Mouse (Mus musculus) forebrain, embryonic 13.5 days (tissue): ENCODE results near the gene Nebl. TPM values are rescaled to one million over a fixed set of nuclear protein-coding genes. Genes with fewer than 3 reads are reported as not detected.

Source experiments
- ATAC-seq: fragments of 200-750 bp; cut with Nextera tagmentation; 2 replicates; pipeline ENCODE4 v1.8.0; 2017
- H3K27ac ChIP-seq: fragments of 300-500 bp; sonication (generic); 2 replicates; pipeline ENCODE4 v1.5.1; 2015; ENCODE audit warnings: inconsistent platforms, mild to moderate bottlenecking, moderate library complexity
- H3K27me3 ChIP-seq: fragments of 300-500 bp; sonication (generic); 2 replicates; pipeline ENCODE4 v1.6.1; 2015; ENCODE audit warnings: mild to moderate bottlenecking, inconsistent platforms
- H3K36me3 ChIP-seq: fragments of 300-500 bp; sonication (generic); 2 replicates; pipeline ENCODE4 v1.6.1; 2015; ENCODE audit warnings: mild to moderate bottlenecking, inconsistent platforms; ENCODE audit not compliant: poor library complexity, severe bottlenecking
- H3K4me1 ChIP-seq: fragments of 300-500 bp; sonication (generic); 2 replicates; pipeline ENCODE4 v1.6.1; 2015; ENCODE audit warnings: inconsistent platforms
- H3K4me2 ChIP-seq: fragments of 300-500 bp; sonication (generic); 2 replicates; pipeline ENCODE4 v1.6.1; 2015; ENCODE audit warnings: inconsistent platforms, mild to moderate bottlenecking, moderate library complexity
- H3K4me3 ChIP-seq: fragments of 300-500 bp; sonication (generic); 2 replicates; pipeline ENCODE4 v1.5.1; 2015; ENCODE audit warnings: mild to moderate bottlenecking, inconsistent platforms
- H3K9ac ChIP-seq: fragments of 300-500 bp; sonication (generic); 2 replicates; pipeline ENCODE4 v1.6.1; 2015; ENCODE audit warnings: mild to moderate bottlenecking, inconsistent platforms
- H3K9me3 ChIP-seq: fragments of 300-500 bp; sonication (generic); replicated peaks from 2 replicates; pipeline ENCODE4 v1.6.1; 2016; ENCODE audit warnings: inconsistent platforms
- WGBS: fragments of 180-500 bp; shearing (Covaris S2); methylation state at CpG from one replicate; pipeline ENCODE4 v1.1.7; 2015; 5-methylcytosine and 5-hydroxymethylcytosine counted together
- polyA plus RNA-seq: library from polyadenylated mRNA; unstranded; fragments of >200 nt; fragmentation: Nextera tagmentation; extraction: Ambion mirVana; gene quantifications from 2 replicates; pipeline ENCODE4 v1.2.1, GENCODE M21; 2015

The Nebl gene
- polyA plus RNA-seq = 4.5 and 5.7 TPM in 2 replicates

DNA sequence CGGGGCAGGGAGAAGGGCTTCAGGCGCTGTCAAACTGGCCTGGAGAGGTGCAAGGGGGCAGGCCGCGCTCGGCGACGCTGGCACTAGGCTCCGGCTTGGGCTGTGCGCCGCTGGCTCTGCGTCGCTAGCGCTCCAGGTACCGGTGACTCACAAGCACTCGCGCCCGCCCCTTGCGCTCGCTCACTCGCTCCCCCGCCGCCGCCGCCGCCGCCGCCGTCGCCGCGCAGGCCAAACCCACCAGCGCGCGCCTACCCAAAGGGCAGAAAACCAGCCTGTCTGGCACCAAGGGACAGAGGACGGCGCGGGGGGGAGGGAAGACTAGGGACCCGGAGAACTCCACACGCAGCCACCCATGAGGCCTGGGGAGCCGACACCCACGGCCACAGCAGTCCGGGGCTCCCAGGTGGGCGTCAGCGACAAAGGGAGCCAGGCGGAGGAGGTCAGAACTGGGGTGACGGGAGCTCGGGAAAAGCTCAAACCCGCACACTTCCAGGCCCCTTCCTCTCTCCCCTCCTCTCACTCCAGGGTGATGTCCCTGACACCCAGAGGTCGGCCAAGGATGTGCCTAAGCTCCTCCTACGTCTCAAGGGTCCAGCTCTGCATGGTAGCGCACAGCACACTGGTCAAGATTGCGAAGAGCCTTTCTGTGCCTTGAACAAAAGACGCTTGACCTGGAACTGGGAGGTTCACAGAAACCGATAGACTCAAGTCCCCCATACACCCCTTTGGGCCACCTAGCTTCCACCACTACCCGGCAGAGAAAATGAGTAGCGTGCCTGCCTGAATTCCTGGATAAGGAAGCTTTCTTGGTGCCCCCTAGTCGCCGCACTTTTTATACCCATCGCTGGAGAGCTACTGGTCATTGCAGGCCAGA lies at the start of gene Nebl:
Nebl (minus strand) TSS at position 508 of the 874 bp plus-strand sequence.
- Histone ChIP-seq H3K4me1 (peaks cover 21% of the 10 kb centered on the region), H3K27ac (peak within 1 kb of the TSS; percentile 44), H3K4me2 (peak within 1 kb of the TSS; percentile 95), H3K36me3 (no peaks in the 10 kb centered on the region), H3K4me3 (peak within 1 kb of the TSS; percentile 72), H3K9me3 (no peaks in the 10 kb centered on the region), H3K9ac (peak within 1 kb of the TSS; percentile 75), H3K27me3 (peaks cover 27% of the 10 kb centered on the region)
- peak; percentile 92 for ATAC-seq
- under 1% methylated on average over 57 of the region's 59 CpGs for WGBS

DNA sequence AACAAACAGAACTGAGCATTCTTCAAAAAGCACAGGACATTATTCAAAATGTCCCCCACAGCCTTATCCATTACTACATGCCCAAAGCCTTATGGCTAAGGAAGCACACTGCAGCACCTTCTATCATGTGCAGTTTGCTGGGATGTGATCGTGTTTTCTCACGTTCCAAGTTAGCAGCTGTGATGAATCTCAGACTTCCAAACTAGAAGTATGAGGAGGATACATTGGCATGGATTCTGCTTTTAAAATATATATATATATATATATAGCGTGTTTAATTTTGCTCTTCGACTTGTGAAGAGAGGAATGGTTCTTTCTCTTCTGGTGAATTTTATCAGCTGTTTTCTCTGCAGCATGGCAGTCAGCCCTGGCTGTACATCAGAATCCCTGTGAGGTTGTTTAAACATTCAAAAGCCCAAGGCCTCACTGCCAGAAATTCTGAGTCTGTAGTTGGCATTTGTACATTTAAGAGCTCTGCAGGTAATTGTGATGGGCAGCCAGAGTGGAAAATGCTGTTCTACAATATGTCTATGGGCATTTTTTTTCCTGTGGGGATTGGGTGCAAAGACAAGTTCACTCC lies 39.1 kb upstream of the Nebl start:
- ATAC-seq = no peak
- WGBS = 96% methylated on average over 4 of the region's 4 CpGs
- H3K27ac ChIP-seq = no peak overlapping the region
- no peaks in the 10 kb centered on the region for H3K9me3 ChIP-seq
- H3K36me3 ChIP-seq = no peaks in the 10 kb centered on the region
- no peak overlapping the region for H3K9ac ChIP-seq
- no peaks in the 10 kb centered on the region for H3K27me3 ChIP-seq
- no peaks in the 10 kb centered on the region for H3K4me1 ChIP-seq
- no peak overlapping the region for H3K4me2 ChIP-seq
- H3K4me3 ChIP-seq = no peak overlapping the region

DNA sequence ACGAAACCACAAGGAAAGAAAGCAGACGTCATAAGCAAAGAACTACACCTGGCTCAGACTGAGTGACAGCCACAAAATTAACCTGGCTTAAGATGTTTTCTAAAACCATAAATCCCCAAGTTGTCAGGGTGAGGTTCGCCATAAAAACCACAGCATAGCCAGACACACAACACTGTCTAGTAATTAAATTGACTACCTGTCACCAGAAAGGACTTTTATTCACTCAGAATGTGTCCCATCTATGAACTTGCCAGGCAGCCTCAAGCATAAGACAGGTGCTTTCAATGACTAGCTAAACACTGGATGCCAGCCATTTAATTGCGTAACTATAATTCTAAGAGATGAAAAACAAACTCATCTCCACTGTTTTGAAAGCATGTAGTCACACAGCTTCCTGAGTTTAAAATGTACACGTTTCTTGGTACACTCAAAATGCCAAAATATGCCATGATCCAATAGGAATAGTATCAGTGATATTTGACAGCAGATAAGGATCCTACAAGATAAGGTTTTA lies 38.0 kb upstream of the Nebl start:
- Histone ChIP-seq H3K27ac (no peak overlapping the region), H3K27me3 (no peaks in the 10 kb centered on the region), H3K9ac (no peak overlapping the region), H3K4me2 (no peak overlapping the region), H3K9me3 (no peaks in the 10 kb centered on the region), H3K4me3 (no peak overlapping the region), H3K36me3 (no peaks in the 10 kb centered on the region), H3K4me1 (no peaks in the 10 kb centered on the region)
- 86% methylated on average over 5 of the region's 5 CpGs for WGBS
- no peak for ATAC-seq

DNA sequence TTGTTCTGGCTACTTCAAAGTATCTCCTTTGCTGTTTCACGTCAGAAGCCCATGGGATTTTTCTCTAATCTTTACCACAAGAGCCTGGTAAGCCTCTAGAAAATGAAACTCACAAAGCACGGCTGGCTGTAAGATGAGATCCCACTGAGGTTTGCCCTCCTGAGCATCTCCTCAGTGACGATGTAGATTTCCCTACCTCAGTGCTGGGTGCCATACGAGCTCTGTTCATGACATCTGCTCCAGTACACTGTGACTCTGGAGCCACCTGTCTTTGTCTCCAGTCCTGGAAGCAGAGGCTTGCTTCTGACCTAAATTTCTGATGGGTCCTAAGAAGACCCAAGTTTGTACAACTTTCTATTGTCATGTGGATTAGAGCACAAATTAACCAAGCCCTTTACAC lies 25.0 kb upstream of the Nebl start:
- 43% methylated on average over 4 of the region's 4 CpGs for WGBS
- ATAC-seq = no peak
- Histone ChIP-seq H3K27me3 (no peaks in the 10 kb centered on the region), H3K36me3 (no peaks in the 10 kb centered on the region), H3K9ac (no peak overlapping the region), H3K4me1 (no peaks in the 10 kb centered on the region), H3K27ac (no peak overlapping the region), H3K4me2 (no peak overlapping the region), H3K4me3 (no peak overlapping the region), H3K9me3 (no peaks in the 10 kb centered on the region)

DNA sequence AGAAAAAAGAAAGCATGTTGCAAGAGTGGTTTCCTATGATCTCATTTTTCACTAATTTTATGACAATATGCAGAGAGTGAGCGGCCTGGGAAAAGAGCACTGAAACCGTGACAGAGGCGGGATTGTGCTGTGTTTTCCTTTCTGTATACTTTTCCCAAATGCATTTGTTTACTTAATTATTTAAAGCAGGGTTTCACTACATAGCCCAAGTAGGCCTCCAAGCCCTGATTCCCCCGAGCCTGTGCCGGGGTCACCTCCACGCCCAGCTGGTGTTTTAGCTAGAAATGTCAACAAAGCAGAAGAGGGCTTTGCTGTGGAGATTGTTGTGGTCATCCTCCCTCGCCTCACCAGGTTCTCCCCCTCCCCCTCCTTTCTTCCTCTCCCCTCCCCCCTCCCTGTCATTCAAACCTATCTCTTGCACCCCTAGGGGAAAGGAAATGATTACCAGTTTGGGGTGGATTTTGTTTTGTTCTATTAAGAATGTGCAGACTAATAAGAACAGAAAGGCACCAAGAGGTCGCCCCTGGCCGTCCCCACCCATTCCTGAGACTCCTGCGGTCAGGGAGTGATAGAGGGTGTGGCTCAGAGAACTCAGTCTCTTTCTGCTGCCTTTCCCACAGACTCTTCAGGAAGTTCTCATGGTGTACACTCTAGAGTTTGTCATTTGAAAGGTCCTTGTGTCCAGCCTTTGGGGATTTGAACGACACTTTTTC lies 10.9 kb upstream of the Nebl start:
- Histone ChIP-seq H3K27ac (peak overlapping the region; percentile 31), H3K4me2 (peak overlapping the region; percentile 53), H3K36me3 (no peaks in the 10 kb centered on the region), H3K4me1 (peaks cover 16% of the 10 kb centered on the region), H3K4me3 (0 out of 2 replicates have a peak overlapping the region, but pooled peaks have one; percentile 28), H3K9ac (no peak overlapping the region), H3K27me3 (no peaks in the 10 kb centered on the region), H3K9me3 (no peaks in the 10 kb centered on the region)
- WGBS = 3% methylated on average over 11 of the region's 11 CpGs
- ATAC-seq = peak; percentile 72

DNA sequence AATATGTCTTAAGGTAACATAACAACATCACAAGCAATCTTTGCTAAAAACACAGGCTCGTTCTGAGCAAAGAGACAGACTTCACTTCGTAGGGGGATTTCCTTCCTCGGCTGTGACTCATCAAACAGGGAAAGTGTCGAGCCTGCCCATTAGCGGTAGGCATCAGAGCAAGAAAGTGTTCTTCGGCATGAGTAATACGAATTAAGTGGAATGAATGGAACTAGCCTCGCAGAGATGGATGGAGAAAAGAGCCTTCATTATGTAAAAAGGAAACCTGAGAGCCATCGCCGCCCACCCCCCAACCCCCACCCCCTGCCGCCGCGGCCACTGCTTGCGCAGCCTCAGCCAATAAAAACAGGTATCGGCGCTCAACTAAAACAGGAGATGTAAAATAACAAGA lies 10.3 kb upstream of the Nebl start:
- Histone ChIP-seq H3K9ac (no peak overlapping the region), H3K36me3 (no peaks in the 10 kb centered on the region), H3K9me3 (no peaks in the 10 kb centered on the region), H3K27me3 (no peaks in the 10 kb centered on the region), H3K27ac (no peak overlapping the region), H3K4me3 (peak overlapping the region; percentile 28), H3K4me2 (peak overlapping the region; percentile 53), H3K4me1 (peaks cover 16% of the 10 kb centered on the region)
- WGBS = under 1% methylated on average over 16 of the region's 16 CpGs
- ATAC-seq = peak; percentile 87

DNA sequence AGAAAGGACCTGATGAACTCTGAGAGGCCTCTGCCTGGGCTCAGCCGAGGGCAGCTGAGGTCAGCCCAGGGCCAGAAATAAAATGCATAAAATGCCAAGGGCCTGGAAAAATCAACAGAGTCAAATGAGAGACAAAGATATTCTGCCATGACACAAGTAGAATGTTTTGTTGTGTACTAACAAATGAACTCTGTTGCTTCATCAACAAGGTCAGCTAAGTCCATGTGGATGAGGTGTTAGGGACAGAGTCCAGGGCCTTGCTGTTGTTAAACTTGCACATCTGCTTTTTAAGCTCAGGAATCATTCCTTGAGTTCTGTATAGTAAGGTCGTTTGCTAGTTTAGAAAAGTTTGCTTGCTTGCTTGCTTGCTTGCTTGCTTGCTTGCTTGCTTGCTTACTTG lies 9.2 kb upstream of the Nebl start:
- WGBS = 52% methylated on average over 2 of the region's 2 CpGs
- H3K9ac ChIP-seq = no peak overlapping the region
- H3K36me3 ChIP-seq = no peaks in the 10 kb centered on the region
- H3K4me3 ChIP-seq = no peak overlapping the region
- H3K27ac ChIP-seq = no peak overlapping the region
- no peaks in the 10 kb centered on the region for H3K9me3 ChIP-seq
- peaks cover 16% of the 10 kb centered on the region for H3K4me1 ChIP-seq
- ATAC-seq = no peak
- no peaks in the 10 kb centered on the region for H3K27me3 ChIP-seq
- H3K4me2 ChIP-seq = no peak overlapping the region

DNA sequence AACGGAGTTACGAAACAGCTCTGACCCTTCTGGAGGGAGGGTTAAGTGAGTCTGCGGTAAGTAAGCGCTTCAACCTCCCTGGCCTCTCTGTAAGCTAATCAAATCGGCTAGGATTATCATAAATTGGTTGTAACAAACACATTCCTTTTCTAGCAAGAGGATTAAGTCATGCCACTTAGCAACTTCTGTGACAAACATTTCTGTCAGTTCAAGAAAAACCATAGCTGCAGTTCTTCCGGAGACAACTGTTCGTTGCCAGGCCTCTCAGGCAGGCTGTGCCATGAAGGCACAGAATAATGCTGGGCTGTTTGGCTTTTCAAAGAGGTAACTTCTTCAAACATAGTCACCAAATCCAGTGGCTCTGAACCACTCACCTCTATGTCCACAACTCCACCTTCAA lies 946 bp upstream of the Nebl start:
- Histone ChIP-seq H3K36me3 (no peaks in the 10 kb centered on the region), H3K4me3 (no peak overlapping the region), H3K9me3 (no peaks in the 10 kb centered on the region), H3K4me1 (peaks cover 21% of the 10 kb centered on the region), H3K27me3 (peaks cover 27% of the 10 kb centered on the region), H3K27ac (no peak overlapping the region), H3K9ac (no peak overlapping the region), H3K4me2 (peak overlapping the region; percentile 95)
- 25% methylated on average over 7 of the region's 7 CpGs for WGBS
- ATAC-seq = no peak

DNA sequence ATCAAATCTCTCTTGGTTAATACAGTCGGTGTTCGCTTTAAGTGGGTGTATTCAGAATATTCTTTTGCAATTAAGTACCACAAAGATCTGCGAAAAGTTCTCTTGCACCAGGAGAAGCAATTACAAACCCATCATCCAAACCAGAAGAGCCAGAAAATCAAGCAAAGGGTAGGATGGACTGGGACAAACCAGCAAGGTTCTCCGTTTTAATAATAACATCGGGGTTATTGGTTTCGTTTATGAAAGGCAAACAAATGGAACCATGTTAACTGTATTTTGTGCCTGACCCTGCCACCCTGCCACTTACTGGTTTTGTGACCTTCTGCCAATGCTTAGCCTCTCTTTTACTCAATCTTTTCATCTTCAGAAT lies 552 bp upstream of the Nebl start:
- Histone ChIP-seq H3K4me1 (peaks cover 21% of the 10 kb centered on the region), H3K9me3 (no peaks in the 10 kb centered on the region), H3K9ac (no peak overlapping the region), H3K27ac (no peak overlapping the region), H3K4me2 (peak overlapping the region; percentile 95), H3K4me3 (peak overlapping the region; percentile 72), H3K27me3 (peaks cover 27% of the 10 kb centered on the region), H3K36me3 (no peaks in the 10 kb centered on the region)
- no peak for ATAC-seq
- WGBS = 9% methylated on average over 6 of the region's 6 CpGs

DNA sequence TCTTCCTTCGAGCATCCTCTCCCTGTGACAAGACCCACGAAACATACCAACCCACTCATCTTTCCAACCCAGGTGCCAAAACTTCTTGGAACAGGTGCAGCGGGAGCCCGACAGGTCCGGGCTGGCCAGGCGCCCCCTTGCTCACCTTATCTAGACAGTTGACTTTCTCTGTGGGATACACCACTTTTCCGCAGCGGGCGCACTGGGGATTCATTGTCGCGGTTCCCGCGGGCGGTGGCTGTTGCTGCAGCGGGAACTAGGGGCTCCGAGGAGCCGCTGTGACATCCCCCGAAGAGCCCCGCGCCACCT lies 662 bp downstream of the Nebl start:
- Histone ChIP-seq H3K27ac (peak overlapping the region; percentile 44), H3K4me2 (peak overlapping the region; percentile 95), H3K9me3 (no peaks in the 10 kb centered on the region), H3K9ac (peak overlapping the region; percentile 75), H3K4me3 (peak overlapping the region; percentile 72), H3K4me1 (peaks cover 21% of the 10 kb centered on the region), H3K36me3 (no peaks in the 10 kb centered on the region), H3K27me3 (peaks cover 27% of the 10 kb centered on the region)
- ATAC-seq = no peak; the same call in 1 of the 2 replicates
- 0% methylated on average over 20 of the region's 20 CpGs for WGBS

DNA sequence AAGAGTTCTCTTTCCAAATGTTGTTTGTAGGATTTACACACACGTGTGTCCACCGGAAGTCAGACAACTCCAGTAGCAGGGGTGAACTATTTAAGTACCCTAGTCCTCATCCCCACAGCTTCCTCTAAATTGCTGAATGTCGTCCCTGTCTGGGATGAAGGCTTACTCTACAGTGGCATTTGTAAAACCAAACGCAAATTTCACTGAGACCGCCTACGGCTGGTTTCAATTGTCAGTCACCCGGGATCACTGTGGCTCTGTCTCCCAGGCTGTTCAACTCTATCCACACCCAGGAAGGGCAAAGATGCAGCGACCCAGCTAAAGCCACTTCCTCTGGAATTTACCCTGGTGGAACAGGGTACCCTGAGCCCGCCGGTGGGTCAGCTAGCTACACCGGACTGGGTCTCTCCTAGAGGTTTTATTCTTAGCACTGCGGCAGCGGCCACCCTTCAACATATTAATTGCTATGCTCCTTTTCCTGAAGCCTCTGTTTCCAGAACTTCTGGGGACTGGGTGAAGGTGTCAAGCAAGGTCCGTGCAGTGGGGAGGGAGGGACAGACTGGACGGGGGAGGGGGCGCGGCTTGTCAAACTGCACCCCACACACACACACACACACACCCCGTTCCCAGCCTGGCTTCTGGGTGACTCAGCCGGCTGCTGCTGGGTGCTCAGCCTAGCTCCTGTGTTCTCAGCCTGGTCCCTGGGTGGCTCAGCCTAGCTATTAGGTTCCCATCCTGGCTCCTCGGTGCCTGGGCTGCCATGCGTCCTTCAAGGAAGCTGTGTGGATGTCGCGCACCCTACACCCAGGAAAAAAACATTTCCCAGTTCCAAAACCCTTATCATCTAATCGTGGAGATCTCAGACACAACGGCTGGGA lies 1.3 kb downstream of the Nebl start:
- Histone ChIP-seq H3K27me3 (peaks cover 27% of the 10 kb centered on the region), H3K9ac (peak overlapping the region; percentile 75), H3K9me3 (no peaks in the 10 kb centered on the region), H3K36me3 (no peaks in the 10 kb centered on the region), H3K4me2 (peak overlapping the region; percentile 95), H3K4me1 (peaks cover 21% of the 10 kb centered on the region), H3K4me3 (peak overlapping the region; percentile 72), H3K27ac (no peak overlapping the region)
- peak; percentile 44 for ATAC-seq
- 6% methylated on average over 24 of the region's 25 CpGs for WGBS
